Mouse (Mus musculus) lung, postnatal 0 days (tissue): ENCODE results near the gene Foxp4. TPM values are rescaled to one million over a fixed set of nuclear protein-coding genes. Genes with fewer than 3 reads are reported as not detected.

Experiments
- ATAC-seq: fragments of 200-750 bp; cut with Nextera tagmentation; 2 replicates; pipeline ENCODE4 v1.8.0; 2017; ENCODE audit warnings: moderate library complexity
- DNase-seq: peaks from one replicate; pipeline ENCODE4 v3.0.0-alpha.2; 2016; ENCODE audit warnings: low spot score
- H3K27ac ChIP-seq: fragments of 300-500 bp; sonication (generic); 2 replicates; pipeline ENCODE4 v1.5.1; 2014; ENCODE audit warnings: antibody characterized with exemption, mild to moderate bottlenecking, low read length, mixed read lengths
- H3K27me3 ChIP-seq: fragments of 300-500 bp; sonication (generic); replicated peaks from 2 replicates; pipeline ENCODE4 v1.6.1; 2014; ENCODE audit warnings: low read length, mixed read lengths; ENCODE audit not compliant: insufficient read depth
- H3K36me3 ChIP-seq: fragments of 300-500 bp; sonication (generic); 2 replicates; pipeline ENCODE4 v1.6.1; 2014; ENCODE audit warnings: low read length, mixed read lengths; ENCODE audit not compliant: insufficient read depth
- H3K4me1 ChIP-seq: fragments of 300-500 bp; sonication (generic); 2 replicates; pipeline ENCODE4 v1.6.1; 2014; ENCODE audit warnings: antibody characterized with exemption, low read depth, low read length, mixed read lengths; ENCODE audit not compliant: insufficient read depth
- H3K4me2 ChIP-seq: fragments of 300-500 bp; sonication (generic); replicated peaks from 2 replicates; pipeline ENCODE4 v1.6.1; 2014; ENCODE audit warnings: low read depth, mild to moderate bottlenecking, low read length, moderate library complexity, mixed read lengths
- H3K4me3 ChIP-seq: fragments of 300-500 bp; sonication (generic); 2 replicates; pipeline ENCODE4 v1.5.1; 2014; ENCODE audit warnings: low read depth, low read length
- H3K9ac ChIP-seq: fragments of 300-500 bp; sonication (generic); replicated peaks from 2 replicates; pipeline ENCODE4 v1.6.1; 2014; ENCODE audit warnings: low read depth, mild to moderate bottlenecking
- H3K9me3 ChIP-seq: fragments of 300-500 bp; sonication (generic); 2 replicates; pipeline ENCODE4 v1.6.1; 2016; ENCODE audit warnings: low read length, mixed read lengths
- CTCF ChIP-seq: IDR thresholded peaks from 2 replicates; pipeline ENCODE4 v1.5.1; 2016; ENCODE audit warnings: antibody characterized with exemption, mild to moderate bottlenecking
- EP300 ChIP-seq: IDR thresholded peaks from 2 replicates; pipeline ENCODE4 v1.6.1; 2016; ENCODE audit warnings: antibody characterized with exemption, mild to moderate bottlenecking, control low read depth
- WGBS: fragments of 180-500 bp; shearing (Covaris S2); extraction: QIAGEN DNeasy Blood & Tissue Kit; methylation state at CpG from one replicate; pipeline ENCODE4 v1.1.7; 2014; 5-methylcytosine and 5-hydroxymethylcytosine counted together
- polyA plus RNA-seq: library from polyadenylated mRNA; unstranded; fragments of >200 nt; fragmentation: Nextera tagmentation; extraction: Ambion mirVana; gene quantifications from 2 replicates; pipeline ENCODE4 v1.2.1, GENCODE M21; 2015

Gene Foxp4
- polyA plus RNA-seq, 1 experiment from 2014 or later: 10.2 TPM

- no peaks in the 10 kb centered on the region for H3K4me1 ChIP-seq
- H3K27me3 ChIP-seq: 0 out of 2 replicates have a peak, but pooled peaks cover 4% of the 10 kb centered on the region
- no peak overlapping the region for H3K9ac ChIP-seq
- ATAC-seq (no peak), DNase-seq (no peak)
- H3K4me3 ChIP-seq: no peak overlapping the region
- TF ChIP-seq EP300: no peak
- TF ChIP-seq CTCF: no peak
- 65% methylated on average over 5 of the region's 5 CpGs for WGBS
- H3K9me3 ChIP-seq: no peaks in the 10 kb centered on the region
- no peak overlapping the region for H3K27ac ChIP-seq
- no peaks in the 10 kb centered on the region for H3K36me3 ChIP-seq
- no peak overlapping the region for H3K4me2 ChIP-seq
Measured at GRCm38 (mm10) chr17:47948753-47949152, 24.3 kb upstream of the Foxp4 start.

- Histone ChIP-seq H3K4me2 (peak overlapping the region; percentile 29), H3K27me3 (no peaks in the 10 kb centered on the region), H3K4me1 (no peaks in the 10 kb centered on the region), H3K9ac (no peak overlapping the region), H3K9me3 (no peaks in the 10 kb centered on the region), H3K27ac (no peak overlapping the region), H3K4me3 (no peak overlapping the region), H3K36me3 (no peaks in the 10 kb centered on the region)
- DNase-seq (peak; percentile 29), ATAC-seq (peak; percentile 68)
- 15% methylated on average over 14 of the region's 14 CpGs for WGBS
- no peak for TF ChIP-seq EP300
- TF ChIP-seq CTCF: no peak
Measured at GRCm38 (mm10) chr17:47946921-47947420, 22.5 kb upstream of the Foxp4 start.

- TF ChIP-seq CTCF (no peak), EP300 (no peak)
- WGBS: 62% methylated on average over 3 of the region's 3 CpGs
Measured at GRCm38 (mm10) chr17:47946111-47946510, 21.7 kb upstream of the Foxp4 start.

GRCm38 (mm10) chr17:47943103-47943870 lies 18.8 kb upstream of the Foxp4 start:
- TF ChIP-seq CTCF (no peak), EP300 (no peak)
- Histone ChIP-seq H3K27ac (no peak overlapping the region), H3K4me3 (no peak overlapping the region), H3K9ac (no peak overlapping the region), H3K9me3 (no peaks in the 10 kb centered on the region), H3K4me1 (no peaks in the 10 kb centered on the region), H3K27me3 (no peaks in the 10 kb centered on the region), H3K4me2 (no peak overlapping the region), H3K36me3 (no peaks in the 10 kb centered on the region)
- no peak for ATAC-seq
- 42% methylated on average over 9 of the region's 9 CpGs for WGBS
- DNase-seq: no peak

More at GRCm38 (mm10) chr17:47946111-47946510, 21.7 kb upstream of the Foxp4 start:
- no peaks in the 10 kb centered on the region for H3K9me3 ChIP-seq
- no peaks in the 10 kb centered on the region for H3K36me3 ChIP-seq
- no peak overlapping the region for H3K27ac ChIP-seq
- ATAC-seq (no peak), DNase-seq (no peak)
- no peak overlapping the region for H3K4me3 ChIP-seq
- no peak overlapping the region for H3K4me2 ChIP-seq
- no peaks in the 10 kb centered on the region for H3K4me1 ChIP-seq
- no peaks in the 10 kb centered on the region for H3K27me3 ChIP-seq
- no peak overlapping the region for H3K9ac ChIP-seq

GRCm38 (mm10) chr17:47942008-47942407 lies 17.6 kb upstream of the Foxp4 start:
- ATAC-seq (no peak), DNase-seq (no peak)
- Histone ChIP-seq H3K36me3 (no peaks in the 10 kb centered on the region), H3K27ac (no peak overlapping the region), H3K4me2 (no peak overlapping the region), H3K9me3 (no peaks in the 10 kb centered on the region), H3K4me1 (no peaks in the 10 kb centered on the region), H3K9ac (no peak overlapping the region), H3K27me3 (no peaks in the 10 kb centered on the region), H3K4me3 (no peak overlapping the region)
- no peak for TF ChIP-seq EP300
- no peak for TF ChIP-seq CTCF
- WGBS: 66% methylated on average over 4 of the region's 4 CpGs

- Histone ChIP-seq H3K4me3 (no peak overlapping the region), H3K36me3 (no peaks in the 10 kb centered on the region), H3K27ac (no peak overlapping the region), H3K9me3 (no peaks in the 10 kb centered on the region), H3K9ac (no peak overlapping the region), H3K4me2 (no peak overlapping the region), H3K27me3 (no peaks in the 10 kb centered on the region), H3K4me1 (no peaks in the 10 kb centered on the region)
- ATAC-seq (no peak), DNase-seq (no peak)
- no peak for TF ChIP-seq EP300
- no peak for TF ChIP-seq CTCF
- WGBS: 42% methylated on average over 6 of the region's 6 CpGs
Measured at GRCm38 (mm10) chr17:47938839-47939238, 14.4 kb upstream of the Foxp4 start.
